Mouse (Mus musculus) stomach, postnatal 0 days (tissue): ENCODE data around the gene Adamts9. TPM values are rescaled to one million over a fixed set of nuclear protein-coding genes. Genes with fewer than 3 reads are reported as not detected.

Experiments used
- ATAC-seq: fragments of 200-750 bp; cut with Nextera tagmentation; 2 replicates; pipeline ENCODE4 v1.8.0; 2017; ENCODE audit not compliant: low FRiP score, low TSS enrichment
- DNase-seq: peaks from one replicate; pipeline ENCODE4 v3.0.0-alpha.2; 2016; ENCODE audit warnings: low spot score
- H3K27ac ChIP-seq: fragments of 300-500 bp; sonication (generic); replicated peaks from 2 replicates; pipeline ENCODE4 v1.5.1; 2014; ENCODE audit warnings: mild to moderate bottlenecking, control low read depth
- H3K27me3 ChIP-seq: fragments of 300-500 bp; sonication (generic); 2 replicates; pipeline ENCODE4 v1.6.1; 2014; ENCODE audit warnings: low read length; ENCODE audit not compliant: control insufficient read depth, insufficient read depth
- H3K36me3 ChIP-seq: fragments of 300-500 bp; sonication (generic); 2 replicates; pipeline ENCODE4 v1.6.1; 2014; ENCODE audit warnings: low read length, mixed read lengths; ENCODE audit not compliant: control insufficient read depth, insufficient read depth
- H3K4me1 ChIP-seq: fragments of 300-500 bp; sonication (generic); replicated peaks from 2 replicates; pipeline ENCODE4 v1.6.1; 2014; ENCODE audit warnings: antibody characterized with exemption; ENCODE audit not compliant: control insufficient read depth, insufficient read depth
- H3K4me2 ChIP-seq: fragments of 300-500 bp; sonication (generic); replicated peaks from 2 replicates; pipeline ENCODE4 v1.6.1; 2014; ENCODE audit warnings: low read depth, mild to moderate bottlenecking, control low read depth, moderate library complexity
- H3K4me3 ChIP-seq: fragments of 300-500 bp; sonication (generic); 2 replicates; pipeline ENCODE4 v1.5.1; 2014; ENCODE audit warnings: low read depth, low read length, control low read depth
- H3K9ac ChIP-seq: fragments of 300-500 bp; sonication (generic); 2 replicates; pipeline ENCODE4 v1.6.1; 2014; ENCODE audit warnings: mild to moderate bottlenecking, low read length, control low read depth, mixed read lengths
- H3K9me3 ChIP-seq: fragments of 300-500 bp; sonication (generic); 2 replicates; pipeline ENCODE4 v1.6.1; 2016; ENCODE audit warnings: low read length; ENCODE audit not compliant: control insufficient read depth
- CTCF ChIP-seq: IDR thresholded peaks from 2 replicates; pipeline ENCODE4 v1.5.1; 2016; ENCODE audit warnings: antibody characterized with exemption, low read depth, mild to moderate bottlenecking, moderate library complexity
- EP300 ChIP-seq: optimal IDR thresholded peaks from 2 replicates; pipeline ENCODE3; 2016; ENCODE audit warnings: antibody characterized with exemption
- WGBS: fragments of 180-500 bp; shearing (Covaris S2); extraction: QIAGEN DNeasy Blood & Tissue Kit; methylation state at CpG from one replicate; pipeline ENCODE4 v1.1.7; 2014; 5-methylcytosine and 5-hydroxymethylcytosine counted together
- polyA plus RNA-seq: library from polyadenylated mRNA; unstranded; fragments of >200 nt; fragmentation: Nextera tagmentation; extraction: Ambion mirVana; gene quantifications from 2 replicates; pipeline ENCODE4 v1.2.1, GENCODE M21; 2015

Adamts9 gene
- polyA plus RNA-seq, 1 experiment from 2014 or later = 2.5 TPM

GRCm38 (mm10) chr6:92787376-92787712 lies 155.9 kb downstream of the Adamts9 start:
- Histone ChIP-seq H3K9me3 (no peaks in the 10 kb centered on the region), H3K27ac (no peak overlapping the region), H3K4me3 (no peak overlapping the region), H3K9ac (no peak overlapping the region), H3K36me3 (no peaks in the 10 kb centered on the region; the same call in 1 of the 2 replicates), H3K4me1 (no peaks in the 10 kb centered on the region), H3K4me2 (peak overlapping the region; percentile 36), H3K27me3 (no peaks in the 10 kb centered on the region)
- 2% methylated on average over 11 of the region's 12 CpGs for WGBS
- TF ChIP-seq EP300 (no peak), CTCF (peak; percentile 87)
- DNase-seq = peak; percentile 90
- peak; percentile 81 for ATAC-seq

GRCm38 (mm10) chr6:92786701-92787375 lies 156.5 kb downstream of the Adamts9 start:
- no peaks in the 10 kb centered on the region for H3K27me3 ChIP-seq
- ATAC-seq = 0 out of 2 replicates have a peak, but pooled peaks have one; percentile 21
- no peak for TF ChIP-seq EP300
- no peak for TF ChIP-seq CTCF
- H3K4me1 ChIP-seq = no peaks in the 10 kb centered on the region
- peak overlapping the region; percentile 36 for H3K4me2 ChIP-seq
- H3K27ac ChIP-seq = no peak overlapping the region
- no peak for DNase-seq
- H3K9ac ChIP-seq = no peak overlapping the region
- no peaks in the 10 kb centered on the region for H3K9me3 ChIP-seq
- H3K36me3 ChIP-seq = no peaks in the 10 kb centered on the region; the same call in 1 of the 2 replicates
- no peak overlapping the region for H3K4me3 ChIP-seq
- WGBS = 25% methylated on average over 20 of the region's 20 CpGs

- no peak for TF ChIP-seq EP300
- TF ChIP-seq CTCF = peak; percentile 92
- 19% methylated on average over 7 of the region's 7 CpGs for WGBS
- ATAC-seq (no peak), DNase-seq (peak; percentile 70)
- no peaks in the 10 kb centered on the region for H3K27me3 ChIP-seq
- no peak overlapping the region for H3K4me3 ChIP-seq
- H3K9ac ChIP-seq = no peak overlapping the region
- H3K4me1 ChIP-seq = no peaks in the 10 kb centered on the region
- no peak overlapping the region for H3K4me2 ChIP-seq
- no peaks in the 10 kb centered on the region for H3K9me3 ChIP-seq
- H3K36me3 ChIP-seq = no peaks in the 10 kb centered on the region; the same call in 1 of the 2 replicates
- no peak overlapping the region for H3K27ac ChIP-seq
Measured at GRCm38 (mm10) chr6:92784782-92785181, 158.5 kb downstream of the Adamts9 start.

GRCm38 (mm10) chr6:92781446-92781845 lies 161.8 kb downstream of the Adamts9 start:
- TF ChIP-seq CTCF = no peak
- TF ChIP-seq EP300 = no peak
- DNase-seq (no peak), ATAC-seq (no peak)
- H3K27ac ChIP-seq = no peak overlapping the region
- no peaks in the 10 kb centered on the region for H3K4me1 ChIP-seq
- H3K27me3 ChIP-seq = no peaks in the 10 kb centered on the region
- no peak overlapping the region for H3K4me3 ChIP-seq
- no peak overlapping the region for H3K4me2 ChIP-seq
- H3K36me3 ChIP-seq = no peaks in the 10 kb centered on the region; the same call in 1 of the 2 replicates
- 76% methylated on average over 6 of the region's 6 CpGs for WGBS
- H3K9me3 ChIP-seq = no peaks in the 10 kb centered on the region
- no peak overlapping the region for H3K9ac ChIP-seq

GRCm38 (mm10) chr6:92779935-92780205 lies 163.4 kb downstream of the Adamts9 start:
- Histone ChIP-seq H3K4me1 (no peaks in the 10 kb centered on the region), H3K27ac (no peak overlapping the region), H3K36me3 (no peaks in the 10 kb centered on the region), H3K4me2 (no peak overlapping the region), H3K27me3 (no peaks in the 10 kb centered on the region), H3K9me3 (no peaks in the 10 kb centered on the region), H3K9ac (no peak overlapping the region), H3K4me3 (no peak overlapping the region)
- 48% methylated on average over 5 of the region's 5 CpGs for WGBS
- no peak for TF ChIP-seq EP300
- no peak for TF ChIP-seq CTCF
- ATAC-seq (no peak), DNase-seq (no peak)

- TF ChIP-seq EP300 (no peak), CTCF (no peak)
- Histone ChIP-seq H3K9me3 (no peaks in the 10 kb centered on the region), H3K27me3 (no peaks in the 10 kb centered on the region), H3K4me3 (no peak overlapping the region), H3K36me3 (no peaks in the 10 kb centered on the region), H3K27ac (no peak overlapping the region), H3K4me1 (no peaks in the 10 kb centered on the region), H3K4me2 (no peak overlapping the region), H3K9ac (no peak overlapping the region)
- peak; percentile 65; the same call in 1 of the 2 replicates for ATAC-seq
- WGBS = 78% methylated on average over 11 of the region's 11 CpGs
- DNase-seq = peak; percentile 39
Measured at GRCm38 (mm10) chr6:92779140-92779934, 164.0 kb downstream of the Adamts9 start.
